Mouse (Mus musculus): ENCODE measurements at regions not wholly inside any gene's neighbourhood (a gene's known extent, or its start where the extent isn't known, plus 50 kb on each side); places are given as distances from the start of the nearest gene placed in this dataset.
A peak's percentile ranks its signal among the peaks of the same experiment; 100 is the strongest.

- ATAC-seq (ENCODE audit: low FRiP score) = no peak
- Histone ChIP-seq H3K4me1 (ENCODE audit: control insufficient read depth, insufficient read depth, low read length) (no peaks in the 10 kb centered on the region), H3K27ac (ENCODE audit: low read depth, low read length) (no peak overlapping the region), H3K9me3 (ENCODE audit: control insufficient read depth, low read length) (no peaks in the 10 kb centered on the region), H3K4me3 (ENCODE audit: low read depth, low read length) (no peak overlapping the region), H3K36me3 (ENCODE audit: control insufficient read depth, insufficient read depth, low read length) (no peaks in the 10 kb centered on the region), H3K27me3 (ENCODE audit: control insufficient read depth, insufficient read depth, low read length) (no peaks in the 10 kb centered on the region), H3K4me2 (no peak overlapping the region), H3K9ac (ENCODE audit: low read length) (no peak overlapping the region)
- WGBS = 69% methylated on average over 3 of the region's 3 CpGs
- no peak for DNase-seq (ENCODE audit: low spot score, missing footprints)
Observed at GRCm38 (mm10) chr1:57665724-57666123, 108.2 kb upstream of the Spats2l start.

DNA sequence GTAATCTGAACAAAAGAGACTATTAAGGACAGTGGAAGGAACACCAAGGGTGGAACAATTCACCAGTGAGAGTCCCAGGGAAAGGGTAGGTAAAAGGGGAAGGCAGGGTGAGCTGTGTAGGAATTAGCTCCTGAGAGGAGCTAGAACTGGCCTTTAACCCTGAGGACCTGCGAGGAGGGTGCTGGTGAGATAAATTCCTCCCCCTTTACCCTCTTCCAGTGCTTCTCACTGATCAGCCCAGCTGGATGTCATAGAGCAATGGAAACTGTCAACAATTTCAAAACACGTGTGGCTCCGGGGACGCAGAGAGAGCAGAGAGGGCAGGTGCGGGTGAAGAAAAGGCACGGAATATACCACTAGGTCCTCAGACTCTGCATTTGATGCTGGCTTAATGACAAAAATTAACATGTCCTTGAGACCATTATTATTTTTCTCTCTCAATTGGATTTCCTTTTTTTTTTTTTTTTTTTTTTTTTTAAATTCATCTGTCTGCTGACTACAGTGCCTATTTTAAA lies 107.7 kb upstream of the Spats2l start:
- no peak overlapping the region for H3K9ac ChIP-seq (ENCODE audit: low read length)
- WGBS = 64% methylated on average over 6 of the region's 6 CpGs
- H3K4me3 ChIP-seq (ENCODE audit: low read depth, low read length) = no peak overlapping the region
- no peaks in the 10 kb centered on the region for H3K36me3 ChIP-seq (ENCODE audit: control insufficient read depth, insufficient read depth, low read length)
- ATAC-seq (ENCODE audit: low FRiP score) (no peak), DNase-seq (ENCODE audit: low spot score, missing footprints) (no peak)
- H3K27me3 ChIP-seq (ENCODE audit: control insufficient read depth, insufficient read depth, low read length) = no peaks in the 10 kb centered on the region
- no peaks in the 10 kb centered on the region for H3K4me1 ChIP-seq (ENCODE audit: control insufficient read depth, insufficient read depth, low read length)
- no peaks in the 10 kb centered on the region for H3K9me3 ChIP-seq (ENCODE audit: control insufficient read depth, low read length)
- H3K27ac ChIP-seq (ENCODE audit: low read depth, low read length) = no peak overlapping the region
- no peak overlapping the region for H3K4me2 ChIP-seq

DNA sequence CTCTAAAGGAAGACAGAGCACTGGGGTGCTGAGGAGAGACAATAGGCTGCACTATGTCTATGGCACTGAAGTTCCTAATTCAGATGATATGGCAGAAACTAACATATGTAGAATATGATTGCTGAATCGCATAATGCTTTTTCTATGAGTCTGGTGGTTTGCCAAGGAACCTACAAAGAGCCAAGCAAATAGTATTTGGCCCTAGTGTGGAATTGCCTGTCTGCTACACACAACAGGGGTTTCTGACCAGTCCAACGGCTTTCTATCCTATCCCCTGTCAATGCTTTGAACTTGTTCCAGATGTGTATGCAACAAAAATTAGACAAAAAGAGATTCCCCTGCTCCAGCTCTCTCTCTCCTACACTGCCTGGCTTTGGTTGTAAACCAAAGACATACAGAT lies 100.5 kb upstream of the Spats2l start:
- ATAC-seq (ENCODE audit: low FRiP score) (no peak), DNase-seq (ENCODE audit: low spot score, missing footprints) (no peak)
- H3K4me2 ChIP-seq = no peak overlapping the region
- 81% methylated on average over 2 of the region's 2 CpGs for WGBS
- H3K9ac ChIP-seq (ENCODE audit: low read length) = no peak overlapping the region
- H3K27me3 ChIP-seq (ENCODE audit: control insufficient read depth, insufficient read depth, low read length) = no peaks in the 10 kb centered on the region
- H3K4me1 ChIP-seq (ENCODE audit: control insufficient read depth, insufficient read depth, low read length) = peaks cover 6% of the 10 kb centered on the region
- H3K27ac ChIP-seq (ENCODE audit: low read depth, low read length) = peak overlapping the region; percentile 44
- no peaks in the 10 kb centered on the region; the same call in 1 of the 2 replicates for H3K36me3 ChIP-seq (ENCODE audit: control insufficient read depth, insufficient read depth, low read length)
- no peak overlapping the region for H3K4me3 ChIP-seq (ENCODE audit: low read depth, low read length)
- H3K9me3 ChIP-seq (ENCODE audit: control insufficient read depth, low read length) = no peaks in the 10 kb centered on the region

GRCm38 (mm10) chr1:57673957-57674699 lies 99.8 kb upstream of the Spats2l start:
- Histone ChIP-seq H3K9me3 (ENCODE audit: control insufficient read depth, low read length) (no peaks in the 10 kb centered on the region), H3K4me3 (ENCODE audit: low read depth, low read length) (no peak overlapping the region), H3K27ac (ENCODE audit: low read depth, low read length) (peak overlapping the region; percentile 44), H3K9ac (ENCODE audit: low read length) (no peak overlapping the region), H3K27me3 (ENCODE audit: control insufficient read depth, insufficient read depth, low read length) (no peaks in the 10 kb centered on the region), H3K36me3 (ENCODE audit: control insufficient read depth, insufficient read depth, low read length) (no peaks in the 10 kb centered on the region; the same call in 1 of the 2 replicates), H3K4me1 (ENCODE audit: control insufficient read depth, insufficient read depth, low read length) (peaks cover 6% of the 10 kb centered on the region), H3K4me2 (no peak overlapping the region)
- ATAC-seq (ENCODE audit: low FRiP score) (peak; percentile 80; the same call in 1 of the 2 replicates), DNase-seq (ENCODE audit: low spot score, missing footprints) (no peak)
- 51% methylated on average over 7 of the region's 7 CpGs for WGBS

DNA sequence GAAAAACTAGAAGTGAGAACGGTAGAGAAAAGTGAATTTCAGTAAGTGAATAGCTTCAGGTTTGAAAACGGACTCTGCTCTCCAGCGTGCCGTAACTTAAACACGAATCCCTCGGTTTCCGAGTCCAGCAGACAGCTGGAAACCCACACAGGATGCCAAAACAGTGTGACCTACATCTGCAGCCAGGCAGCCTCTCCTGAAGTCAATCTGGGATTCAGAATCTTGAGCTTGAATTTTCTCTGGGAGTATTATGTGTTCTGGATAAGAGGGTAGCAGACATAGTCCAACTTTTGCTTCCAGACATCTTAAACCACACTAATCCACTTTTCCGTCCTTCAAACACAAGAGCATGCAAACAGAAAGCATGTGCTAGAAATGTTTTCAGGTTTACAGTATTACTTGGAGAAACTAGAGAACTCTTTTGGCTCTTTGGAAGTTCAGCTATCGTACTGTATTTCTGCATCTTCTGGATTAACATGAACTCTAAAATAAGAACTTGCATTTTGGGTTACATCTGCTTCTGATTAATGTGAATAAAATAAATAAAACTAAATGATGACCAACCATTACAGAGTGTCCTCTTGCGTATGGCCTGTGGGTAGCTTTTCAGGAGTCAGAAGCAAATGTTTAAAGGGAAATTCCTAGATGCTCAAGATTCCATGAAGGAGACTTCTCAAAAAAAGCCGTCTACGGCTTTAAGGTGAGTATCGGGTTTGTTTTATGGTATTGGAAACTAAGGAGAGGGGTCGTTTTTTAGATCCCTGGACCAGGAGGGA lies 89.4 kb upstream of the Spats2l start:
- Histone ChIP-seq H3K36me3 (ENCODE audit: control insufficient read depth, insufficient read depth, low read length) (no peaks in the 10 kb centered on the region), H3K9ac (ENCODE audit: low read length) (no peak overlapping the region), H3K27me3 (ENCODE audit: control insufficient read depth, insufficient read depth, low read length) (no peaks in the 10 kb centered on the region), H3K4me1 (ENCODE audit: control insufficient read depth, insufficient read depth, low read length) (no peaks in the 10 kb centered on the region), H3K4me2 (no peak overlapping the region), H3K9me3 (ENCODE audit: control insufficient read depth, low read length) (no peaks in the 10 kb centered on the region), H3K27ac (ENCODE audit: low read depth, low read length) (no peak overlapping the region), H3K4me3 (ENCODE audit: low read depth, low read length) (no peak overlapping the region)
- 83% methylated on average over 14 of the region's 14 CpGs for WGBS
- ATAC-seq (ENCODE audit: low FRiP score) (no peak), DNase-seq (ENCODE audit: low spot score, missing footprints) (no peak)

- H3K9ac ChIP-seq (ENCODE audit: low read length) = no peak overlapping the region
- H3K27me3 ChIP-seq (ENCODE audit: control insufficient read depth, insufficient read depth, low read length) = no peaks in the 10 kb centered on the region
- DNase-seq (ENCODE audit: low spot score, missing footprints) = no peak
- H3K9me3 ChIP-seq (ENCODE audit: control insufficient read depth, low read length) = no peaks in the 10 kb centered on the region
- H3K4me2 ChIP-seq = no peak overlapping the region
- ATAC-seq (ENCODE audit: low FRiP score) = no peak
- H3K36me3 ChIP-seq (ENCODE audit: control insufficient read depth, insufficient read depth, low read length) = no peaks in the 10 kb centered on the region
- no peak overlapping the region for H3K4me3 ChIP-seq (ENCODE audit: low read depth, low read length)
- H3K4me1 ChIP-seq (ENCODE audit: control insufficient read depth, insufficient read depth, low read length) = no peaks in the 10 kb centered on the region
- no peak overlapping the region for H3K27ac ChIP-seq (ENCODE audit: low read depth, low read length)
Observed at GRCm38 (mm10) chr1:57689253-57689652, 84.7 kb upstream of the Spats2l start.

GRCm38 (mm10) chr1:57707906-57708305 lies 66.1 kb upstream of the Spats2l start:
- ATAC-seq (ENCODE audit: low FRiP score) (no peak), DNase-seq (ENCODE audit: low spot score, missing footprints) (no peak)
- WGBS = 86% methylated on average over 4 of the region's 4 CpGs
- Histone ChIP-seq H3K9me3 (ENCODE audit: control insufficient read depth, low read length) (no peaks in the 10 kb centered on the region), H3K4me1 (ENCODE audit: control insufficient read depth, insufficient read depth, low read length) (no peaks in the 10 kb centered on the region), H3K27me3 (ENCODE audit: control insufficient read depth, insufficient read depth, low read length) (no peaks in the 10 kb centered on the region), H3K27ac (ENCODE audit: low read depth, low read length) (no peak overlapping the region), H3K4me3 (ENCODE audit: low read depth, low read length) (no peak overlapping the region), H3K36me3 (ENCODE audit: control insufficient read depth, insufficient read depth, low read length) (no peaks in the 10 kb centered on the region), H3K4me2 (no peak overlapping the region), H3K9ac (ENCODE audit: low read length) (no peak overlapping the region)

- no peak for ATAC-seq (ENCODE audit: low FRiP score)
- Histone ChIP-seq H3K4me1 (ENCODE audit: control insufficient read depth, insufficient read depth, low read length) (no peaks in the 10 kb centered on the region), H3K4me3 (ENCODE audit: low read depth, low read length) (no peak overlapping the region), H3K36me3 (ENCODE audit: control insufficient read depth, insufficient read depth, low read length) (no peaks in the 10 kb centered on the region), H3K27ac (ENCODE audit: low read depth, low read length) (no peak overlapping the region), H3K27me3 (ENCODE audit: control insufficient read depth, insufficient read depth, low read length) (no peaks in the 10 kb centered on the region), H3K9ac (ENCODE audit: low read length) (no peak overlapping the region), H3K4me2 (no peak overlapping the region), H3K9me3 (ENCODE audit: control insufficient read depth, low read length) (no peaks in the 10 kb centered on the region)
- DNase-seq (ENCODE audit: low spot score, missing footprints) = no peak
- whole genome bisulfite sequencing = 81% methylated on average over 5 of the region's 5 CpGs
Observed at GRCm38 (mm10) chr1:57712916-57713503, 61.0 kb upstream of the Spats2l start.

Measured in midbrain, embryonic 11.5 days (tissue).